Mouse (Mus musculus): ENCODE data around the gene Loxl4. TPM values are rescaled to one million over a fixed set of nuclear protein-coding genes. Genes with fewer than 3 reads are reported as not detected.

The Loxl4 gene
- polyA plus RNA-seq, 1 experiment from 2014 or later, result 0.41 TPM

DNA sequence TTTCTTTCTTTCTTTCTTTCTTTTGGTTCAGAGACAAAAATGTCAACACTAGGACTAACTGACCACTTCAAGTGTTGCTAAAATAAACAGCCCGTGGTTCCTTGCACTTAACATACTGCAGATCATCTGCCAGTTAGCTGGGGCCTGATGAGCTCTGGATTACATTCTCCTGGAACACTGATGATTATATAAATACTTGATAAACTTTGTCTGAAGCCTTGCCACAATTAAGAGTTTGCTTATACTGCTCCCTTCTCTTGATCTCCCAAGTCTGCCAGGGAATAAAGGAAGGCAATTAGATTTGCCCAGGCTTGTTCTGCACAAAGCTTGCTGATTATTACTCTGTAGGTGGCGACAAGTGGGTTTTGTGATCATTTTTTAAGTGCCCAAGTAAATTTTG is 24.9 kb downstream of the Loxl4 start:
- Histone ChIP-seq H3K36me3 (ENCODE audit: control insufficient read depth, insufficient read depth, low read length) (peaks cover 3% of the 10 kb centered on the region; the same call in 1 of the 2 replicates), H3K9me3 (ENCODE audit: control insufficient read depth, low read length) (no peaks in the 10 kb centered on the region), H3K27me3 (ENCODE audit: control insufficient read depth, insufficient read depth, low read length) (no peaks in the 10 kb centered on the region), H3K4me1 (ENCODE audit: control insufficient read depth, insufficient read depth, low read length) (no peaks in the 10 kb centered on the region), H3K4me3 (ENCODE audit: low read depth, low read length) (no peak overlapping the region), H3K4me2 (ENCODE audit: low read depth, severe bottlenecking) (no peak overlapping the region), H3K27ac (replicated peaks; ENCODE audit: low read depth, low read length) (no peak overlapping the region), H3K9ac (ENCODE audit: low read length) (no peak overlapping the region)
- 59% methylated on average over 2 of the region's 2 CpGs for WGBS
- ATAC-seq (ENCODE audit: insufficient number of reproducible peaks, low FRiP score, low TSS enrichment, low read depth) (no peak), DNase-seq (ENCODE audit: low spot score) (no peak)

DNA sequence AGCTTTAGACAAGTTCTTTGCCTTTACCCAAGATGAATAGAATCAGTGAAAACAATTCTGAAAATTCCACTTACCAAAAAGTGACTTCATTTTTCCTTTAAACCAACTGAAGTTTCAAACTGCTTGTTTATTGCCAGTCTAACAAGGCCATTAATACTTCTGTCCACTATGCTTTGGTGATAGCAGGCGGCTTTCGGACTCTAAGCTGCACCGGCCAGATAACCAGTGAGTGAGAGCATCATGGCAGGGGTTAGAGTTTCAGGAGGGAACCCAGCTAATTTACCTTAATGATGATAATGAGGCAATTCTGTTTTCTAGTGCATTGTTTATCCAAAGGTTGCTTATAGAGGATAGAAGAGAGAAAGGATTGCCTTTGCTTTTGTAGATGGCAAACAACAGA is 28.4 kb downstream of the Loxl4 start:
- no peak overlapping the region for H3K4me3 ChIP-seq (ENCODE audit: low read depth, low read length)
- H3K4me2 ChIP-seq (ENCODE audit: low read depth, severe bottlenecking), result no peak overlapping the region
- WGBS, result 71% methylated on average over 3 of the region's 3 CpGs
- H3K27me3 ChIP-seq (ENCODE audit: control insufficient read depth, insufficient read depth, low read length), result no peaks in the 10 kb centered on the region
- H3K9me3 ChIP-seq (ENCODE audit: control insufficient read depth, low read length), result no peaks in the 10 kb centered on the region
- H3K9ac ChIP-seq (ENCODE audit: low read length), result no peak overlapping the region
- no peaks in the 10 kb centered on the region for H3K36me3 ChIP-seq (ENCODE audit: control insufficient read depth, insufficient read depth, low read length)
- no peak for DNase-seq (ENCODE audit: low spot score)
- H3K27ac ChIP-seq (replicated peaks; ENCODE audit: low read depth, low read length), result no peak overlapping the region
- H3K4me1 ChIP-seq (ENCODE audit: control insufficient read depth, insufficient read depth, low read length), result no peaks in the 10 kb centered on the region
- ATAC-seq (ENCODE audit: insufficient number of reproducible peaks, low FRiP score, low TSS enrichment, low read depth), result no peak

DNA sequence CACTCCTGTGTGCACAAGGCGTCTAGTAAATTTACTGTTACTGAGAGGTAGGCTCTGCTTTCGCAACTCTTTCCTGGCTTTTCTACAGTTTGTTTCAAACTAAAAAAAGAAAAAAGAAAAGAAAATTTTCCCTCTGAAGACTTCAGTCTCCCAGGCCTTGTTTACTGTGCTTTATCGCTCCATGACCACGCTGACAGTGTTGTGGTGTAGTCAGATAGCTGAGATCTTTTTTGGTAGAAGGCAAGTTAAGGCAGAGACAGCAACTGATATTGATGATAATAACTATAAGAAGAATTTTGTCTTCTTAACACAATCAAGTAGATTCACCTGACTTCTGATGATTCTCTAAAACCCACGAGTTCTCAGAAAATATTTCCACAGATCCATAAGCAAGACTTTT is 28.9 kb downstream of the Loxl4 start:
- no peaks in the 10 kb centered on the region for H3K9me3 ChIP-seq (ENCODE audit: control insufficient read depth, low read length)
- WGBS, result 93% methylated on average over 5 of the region's 5 CpGs

DNA sequence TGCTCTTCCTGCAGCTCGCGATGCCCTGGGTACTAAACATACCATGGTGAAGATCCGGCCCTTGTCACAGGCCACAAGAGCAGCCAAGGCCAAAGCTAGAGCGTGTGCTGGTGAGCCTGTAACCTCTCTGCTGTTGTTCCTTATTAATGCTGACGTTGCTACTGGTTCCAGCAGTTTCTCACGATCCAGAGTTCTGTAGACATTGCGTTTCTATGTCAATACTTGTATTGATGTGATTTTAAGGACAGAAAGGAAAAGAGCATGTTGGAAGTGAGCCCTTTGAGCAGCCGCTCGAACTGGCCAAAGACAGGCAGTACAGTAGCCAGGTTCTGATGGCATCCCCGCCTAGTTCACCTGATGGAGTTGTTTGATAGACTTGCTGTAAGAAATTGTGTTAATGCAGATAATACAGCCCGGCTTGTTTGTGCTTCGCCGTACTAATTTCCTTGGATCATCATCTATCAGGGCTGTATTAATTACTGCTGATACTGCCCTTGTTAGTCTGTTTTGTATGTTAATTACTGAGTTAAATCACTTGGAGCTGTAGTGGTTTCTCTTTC is 29.7 kb downstream of the Loxl4 start:
- WGBS, result 94% methylated on average over 13 of the region's 13 CpGs
- H3K4me1 ChIP-seq (ENCODE audit: control insufficient read depth, insufficient read depth, low read length), result no peaks in the 10 kb centered on the region
- H3K27me3 ChIP-seq (ENCODE audit: control insufficient read depth, insufficient read depth, low read length), result no peaks in the 10 kb centered on the region
- no peak overlapping the region for H3K27ac ChIP-seq (replicated peaks; ENCODE audit: low read depth, low read length)
- no peak overlapping the region for H3K9ac ChIP-seq (ENCODE audit: low read length)
- no peaks in the 10 kb centered on the region for H3K9me3 ChIP-seq (ENCODE audit: control insufficient read depth, low read length)
- no peaks in the 10 kb centered on the region for H3K36me3 ChIP-seq (ENCODE audit: control insufficient read depth, insufficient read depth, low read length)
- DNase-seq (ENCODE audit: low spot score) (no peak), ATAC-seq (ENCODE audit: insufficient number of reproducible peaks, low FRiP score, low TSS enrichment, low read depth) (no peak)
- no peak overlapping the region for H3K4me3 ChIP-seq (ENCODE audit: low read depth, low read length)
- H3K4me2 ChIP-seq (ENCODE audit: low read depth, severe bottlenecking), result no peak overlapping the region

More for the DNA sequence above, 28.9 kb downstream of the Loxl4 start:
- Histone ChIP-seq H3K4me1 (ENCODE audit: control insufficient read depth, insufficient read depth, low read length) (no peaks in the 10 kb centered on the region), H3K27me3 (ENCODE audit: control insufficient read depth, insufficient read depth, low read length) (no peaks in the 10 kb centered on the region), H3K36me3 (ENCODE audit: control insufficient read depth, insufficient read depth, low read length) (no peaks in the 10 kb centered on the region), H3K9ac (ENCODE audit: low read length) (no peak overlapping the region), H3K27ac (replicated peaks; ENCODE audit: low read depth, low read length) (no peak overlapping the region), H3K4me2 (ENCODE audit: low read depth, severe bottlenecking) (no peak overlapping the region), H3K4me3 (ENCODE audit: low read depth, low read length) (no peak overlapping the region)
- DNase-seq (ENCODE audit: low spot score) (no peak), ATAC-seq (ENCODE audit: insufficient number of reproducible peaks, low FRiP score, low TSS enrichment, low read depth) (no peak)

DNA sequence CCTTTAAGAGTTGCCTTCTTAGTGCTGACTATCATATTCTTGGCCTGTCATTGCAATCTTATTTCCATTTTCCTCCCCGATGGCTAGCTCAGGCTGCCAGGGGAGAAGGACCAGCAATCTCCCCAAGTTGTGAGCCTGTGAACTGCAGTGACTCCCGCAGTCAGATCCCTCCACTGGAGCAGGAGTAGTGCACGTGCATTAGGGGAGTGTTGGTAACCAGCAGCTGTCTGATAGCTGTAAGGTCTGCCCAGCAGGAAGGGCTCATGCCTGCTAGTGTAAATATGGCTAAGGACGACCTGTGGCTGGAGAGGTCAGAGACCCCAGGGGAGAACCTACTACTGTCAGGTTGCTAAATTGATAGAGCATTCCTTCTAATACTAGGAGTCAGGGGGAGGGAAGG is 31.9 kb downstream of the Loxl4 start:
- no peaks in the 10 kb centered on the region for H3K9me3 ChIP-seq (ENCODE audit: control insufficient read depth, low read length)
- ATAC-seq (ENCODE audit: insufficient number of reproducible peaks, low FRiP score, low TSS enrichment, low read depth) (no peak), DNase-seq (ENCODE audit: low spot score) (no peak)
- H3K4me2 ChIP-seq (ENCODE audit: low read depth, severe bottlenecking), result no peak overlapping the region
- no peaks in the 10 kb centered on the region for H3K4me1 ChIP-seq (ENCODE audit: control insufficient read depth, insufficient read depth, low read length)
- H3K36me3 ChIP-seq (ENCODE audit: control insufficient read depth, insufficient read depth, low read length), result no peaks in the 10 kb centered on the region
- H3K27me3 ChIP-seq (ENCODE audit: control insufficient read depth, insufficient read depth, low read length), result no peaks in the 10 kb centered on the region
- H3K4me3 ChIP-seq (ENCODE audit: low read depth, low read length), result no peak overlapping the region
- H3K27ac ChIP-seq (replicated peaks; ENCODE audit: low read depth, low read length), result no peak overlapping the region
- 44% methylated on average over 4 of the region's 4 CpGs for WGBS
- no peak overlapping the region for H3K9ac ChIP-seq (ENCODE audit: low read length)

DNA sequence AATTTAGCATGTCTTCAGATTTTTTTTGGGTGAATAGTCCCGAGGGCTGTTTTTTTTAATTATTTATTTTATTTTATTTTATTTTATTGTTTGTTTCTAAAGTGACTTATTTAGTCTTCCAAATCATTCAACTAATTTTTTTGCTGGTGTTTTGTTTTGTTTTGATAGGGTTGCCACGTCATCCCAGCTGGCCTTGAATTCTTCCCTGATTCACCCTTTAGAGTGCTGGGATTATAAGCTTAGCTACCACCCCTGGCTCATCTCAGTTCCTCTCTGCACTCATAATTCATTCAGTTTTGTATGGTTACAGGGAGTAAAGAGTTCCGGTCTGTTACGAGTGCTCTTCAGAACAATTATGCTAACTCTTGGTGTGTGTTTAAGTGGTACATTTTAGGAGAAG is 34.0 kb downstream of the Loxl4 start:
- Histone ChIP-seq H3K27me3 (ENCODE audit: control insufficient read depth, insufficient read depth, low read length) (no peaks in the 10 kb centered on the region), H3K27ac (replicated peaks; ENCODE audit: low read depth, low read length) (no peak overlapping the region), H3K4me2 (ENCODE audit: low read depth, severe bottlenecking) (no peak overlapping the region), H3K9me3 (ENCODE audit: control insufficient read depth, low read length) (no peaks in the 10 kb centered on the region), H3K4me3 (ENCODE audit: low read depth, low read length) (no peak overlapping the region), H3K36me3 (ENCODE audit: control insufficient read depth, insufficient read depth, low read length) (no peaks in the 10 kb centered on the region), H3K4me1 (ENCODE audit: control insufficient read depth, insufficient read depth, low read length) (no peaks in the 10 kb centered on the region), H3K9ac (ENCODE audit: low read length) (no peak overlapping the region)
- WGBS, result 89% methylated on average over 4 of the region's 4 CpGs
- DNase-seq (ENCODE audit: low spot score) (no peak), ATAC-seq (ENCODE audit: insufficient number of reproducible peaks, low FRiP score, low TSS enrichment, low read depth) (no peak)

DNA sequence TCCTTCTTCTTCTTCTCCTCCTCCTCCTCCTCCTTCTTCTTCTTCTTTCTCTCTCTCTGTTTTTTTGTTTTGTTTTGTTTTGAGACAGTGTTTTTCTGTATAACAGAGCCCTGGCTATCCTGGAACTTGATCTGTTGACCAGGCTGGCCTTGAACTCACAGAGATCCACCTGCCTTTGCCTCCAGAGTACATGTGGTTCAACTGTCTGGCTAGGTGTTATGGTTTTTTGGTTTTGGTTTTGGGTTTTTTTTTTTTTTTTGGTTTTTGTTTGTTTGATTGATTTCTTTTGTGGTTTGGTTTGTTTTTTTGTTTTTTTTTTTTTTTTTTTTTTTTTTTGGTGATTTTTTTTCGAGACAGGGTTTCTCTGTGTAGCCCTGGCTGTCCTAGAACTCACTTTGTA is 35.8 kb downstream of the Loxl4 start:
- DNase-seq (ENCODE audit: low spot score), result no peak
- Histone ChIP-seq H3K27me3 (ENCODE audit: control insufficient read depth, insufficient read depth, low read length) (no peaks in the 10 kb centered on the region), H3K4me1 (ENCODE audit: control insufficient read depth, insufficient read depth, low read length) (no peaks in the 10 kb centered on the region), H3K4me3 (ENCODE audit: low read depth, low read length) (no peak overlapping the region), H3K27ac (replicated peaks; ENCODE audit: low read depth, low read length) (no peak overlapping the region), H3K4me2 (ENCODE audit: low read depth, severe bottlenecking) (no peak overlapping the region), H3K9me3 (ENCODE audit: control insufficient read depth, low read length) (no peaks in the 10 kb centered on the region), H3K36me3 (ENCODE audit: control insufficient read depth, insufficient read depth, low read length) (no peaks in the 10 kb centered on the region), H3K9ac (ENCODE audit: low read length) (no peak overlapping the region)
- 100% methylated on average over 1 of the region's 1 CpGs for WGBS
- no peak for ATAC-seq (ENCODE audit: insufficient number of reproducible peaks, low FRiP score, low TSS enrichment, low read depth)

DNA sequence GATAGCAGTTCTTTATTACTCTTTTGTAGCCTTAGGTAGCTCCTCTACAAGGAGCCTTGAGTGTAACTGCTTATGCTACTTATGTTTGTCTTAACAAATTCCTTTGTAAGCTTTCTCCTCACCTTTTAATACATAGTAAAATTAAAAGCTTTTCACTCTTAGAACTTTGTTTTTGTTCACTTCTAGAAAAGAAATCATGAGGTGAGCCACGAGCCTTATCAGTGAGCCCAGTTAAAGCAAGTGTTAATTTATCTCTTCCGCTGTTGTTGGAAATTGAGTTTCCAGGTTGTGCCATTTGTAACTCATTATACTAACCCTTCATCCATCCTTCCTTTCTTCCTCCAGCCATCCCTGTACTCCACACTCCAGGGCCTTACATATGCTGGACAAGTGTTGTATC is 37.3 kb downstream of the Loxl4 start:
- DNase-seq (ENCODE audit: low spot score) (no peak), ATAC-seq (ENCODE audit: insufficient number of reproducible peaks, low FRiP score, low TSS enrichment, low read depth) (no peak)
- H3K4me1 ChIP-seq (ENCODE audit: control insufficient read depth, insufficient read depth, low read length), result no peaks in the 10 kb centered on the region
- no peak overlapping the region for H3K9ac ChIP-seq (ENCODE audit: low read length)
- no peak overlapping the region for H3K4me3 ChIP-seq (ENCODE audit: low read depth, low read length)
- no peaks in the 10 kb centered on the region for H3K9me3 ChIP-seq (ENCODE audit: control insufficient read depth, low read length)
- no peaks in the 10 kb centered on the region for H3K36me3 ChIP-seq (ENCODE audit: control insufficient read depth, insufficient read depth, low read length)
- no peak overlapping the region for H3K4me2 ChIP-seq (ENCODE audit: low read depth, severe bottlenecking)
- 57% methylated on average over 2 of the region's 2 CpGs for WGBS
- H3K27ac ChIP-seq (replicated peaks; ENCODE audit: low read depth, low read length), result no peak overlapping the region
- H3K27me3 ChIP-seq (ENCODE audit: control insufficient read depth, insufficient read depth, low read length), result no peaks in the 10 kb centered on the region

DNA sequence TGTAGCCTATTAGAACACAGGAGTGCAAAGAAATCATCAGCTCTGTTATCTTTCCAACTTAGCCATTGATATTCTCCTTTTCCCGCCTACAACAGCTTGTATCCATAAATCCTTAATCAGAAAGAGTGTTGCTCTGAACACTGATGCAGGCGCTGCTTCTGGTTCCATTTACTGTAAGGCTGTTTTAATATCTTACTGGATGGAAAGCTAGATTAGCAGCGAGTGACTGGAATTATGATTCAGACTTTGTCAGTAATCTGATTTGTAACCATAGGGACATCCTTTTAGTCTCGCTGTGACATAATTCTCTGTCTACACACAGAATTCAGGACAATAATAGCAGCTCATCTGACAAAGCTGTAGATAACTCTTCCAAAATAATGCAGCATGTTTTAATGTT is 41.3 kb downstream of the Loxl4 start:
- 84% methylated on average over 4 of the region's 4 CpGs for WGBS
- no peak for ATAC-seq (ENCODE audit: insufficient number of reproducible peaks, low FRiP score, low TSS enrichment, low read depth)

More for the DNA sequence above, 41.3 kb downstream of the Loxl4 start:
- Histone ChIP-seq H3K4me2 (ENCODE audit: low read depth, severe bottlenecking) (no peak overlapping the region), H3K27ac (replicated peaks; ENCODE audit: low read depth, low read length) (no peak overlapping the region), H3K36me3 (ENCODE audit: control insufficient read depth, insufficient read depth, low read length) (no peaks in the 10 kb centered on the region), H3K4me1 (ENCODE audit: control insufficient read depth, insufficient read depth, low read length) (no peaks in the 10 kb centered on the region), H3K27me3 (ENCODE audit: control insufficient read depth, insufficient read depth, low read length) (no peaks in the 10 kb centered on the region), H3K9ac (ENCODE audit: low read length) (no peak overlapping the region), H3K4me3 (ENCODE audit: low read depth, low read length) (no peak overlapping the region), H3K9me3 (ENCODE audit: control insufficient read depth, low read length) (no peaks in the 10 kb centered on the region)
- no peak for DNase-seq (ENCODE audit: low spot score)

Measured in limb, embryonic 11.5 days (tissue).